Mouse (Mus musculus): Measurements from ENCODE around the gene Fzd4.

DNA sequence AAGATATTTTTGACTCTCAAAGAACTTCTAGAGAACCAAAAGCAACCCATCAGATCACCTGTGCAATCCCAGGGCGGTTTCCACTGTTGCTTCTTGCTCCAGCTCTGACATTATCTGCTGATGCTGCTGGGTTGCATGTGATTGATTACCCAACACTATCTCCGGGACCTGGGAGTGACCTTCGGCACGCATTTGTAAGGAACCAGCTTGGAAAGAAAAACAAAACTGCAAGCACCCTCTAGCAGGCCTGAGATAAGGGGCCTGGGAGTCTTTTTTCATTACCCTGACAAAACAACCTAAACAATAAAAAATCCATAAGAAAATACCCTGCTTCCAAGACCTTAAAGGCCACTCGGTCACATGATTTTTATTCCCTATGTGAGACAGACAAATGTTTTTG lies 19.0 kb downstream of the Fzd4 start:
- no peak for TF ChIP-seq FLI1 (IDR thresholded peaks at IDR 0.05; ENCODE audit: low read length)
- TF ChIP-seq GATA1 (IDR thresholded peaks at IDR 0.05; ENCODE audit: borderline replicate concordance, low read length): no peak
